Mouse (Mus musculus): Measurements from ENCODE around the gene Muc5b.

DNA sequence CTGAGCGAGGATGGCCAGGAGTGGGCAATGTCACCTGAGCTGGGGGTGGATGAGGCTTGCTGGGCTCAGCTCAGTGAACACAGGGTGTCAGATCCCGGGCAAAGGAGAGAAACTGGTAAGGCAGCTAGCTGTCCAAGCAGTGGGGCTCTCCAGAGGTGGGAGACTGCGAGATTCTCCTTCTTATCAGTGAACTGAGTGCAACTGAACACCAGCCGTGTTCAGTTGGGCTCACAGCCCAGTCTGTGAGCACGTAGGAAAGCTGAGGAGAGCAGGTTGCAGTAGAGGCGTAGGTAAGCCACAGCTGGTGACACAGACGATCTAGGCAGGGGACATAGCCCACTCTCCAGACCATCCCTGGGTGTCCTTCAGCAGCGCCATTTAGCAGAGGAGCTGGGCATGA, 2.4 kb upstream of the Muc5b start:
- TF ChIP-seq CTCF (IDR thresholded peaks at IDR 0.05; ENCODE audit: low read depth) (no peak), EP300 (IDR thresholded peaks at IDR 0.05; ENCODE audit: low read depth) (no peak)

Measured in heart, postnatal 0 days (tissue).